In genomic region chr8:121577751-121578675, GRCm38 (mm10) we compare ENCODE assay signal across 8 mouse cellular contexts. TPM values are rescaled to one million over a fixed set of nuclear protein-coding genes. Genes with fewer than 3 reads are reported as not detected.
DNase-seq lines count a peak whose midpoint lies in the region; ATAC-seq and TF ChIP-seq lines count a peak whose summit lies in the region.
"Had no signal": no experiment of that assay in that cellular context is flagged by ENCODE, and none has a peak within 500 bp of the region (broad histone marks: within the 10 kb centered on the region; RNA-seq: fewer than 3 reads in every experiment).

No protein-coding gene starts in this region.

- peak; percentile 30; the same call in 1 of the 2 replicates for ATAC-seq in forebrain, embryonic 12.5 days (ENCODE audit: low FRiP score)
- no peak; the same call in 1 of the 2 replicates for ATAC-seq in liver, embryonic 13.5 days (ENCODE audit: low read depth)
- no peak; the same call in 1 of the 2 replicates for ATAC-seq in stomach, postnatal 0 days (ENCODE audit: low FRiP score, low TSS enrichment)

- intact Hi-C loops in left cerebral cortex, adult 2 months (cut with DNase I), result loop anchor here (2.0 kb wide), 1 partner anchor 31 kb away; no protein-coding TSS in a partner anchor

- H3K9me3 ChIP-seq in forebrain, embryonic 12.5 days, result no peaks in the 10 kb centered on the region
- H3K9me3 ChIP-seq in liver, embryonic 13.5 days (replicated peaks), result no peaks in the 10 kb centered on the region
- no peaks in the 10 kb centered on the region for H3K9me3 ChIP-seq in stomach, postnatal 0 days (ENCODE audit: control insufficient read depth, low read length)

- H3K4me2 ChIP-seq in forebrain, embryonic 12.5 days, result peak overlapping the region; percentile 67
- H3K4me2 ChIP-seq in liver, embryonic 13.5 days, result peak overlapping the region; percentile 99
- H3K4me2 ChIP-seq in stomach, postnatal 0 days (replicated peaks; ENCODE audit: low read depth), result peak overlapping the region; percentile 88

- H3K36me3 ChIP-seq in forebrain, embryonic 12.5 days (replicated peaks), result no peaks in the 10 kb centered on the region
- H3K36me3 ChIP-seq in liver, embryonic 13.5 days, result no peaks in the 10 kb centered on the region
- no peaks in the 10 kb centered on the region for H3K36me3 ChIP-seq in stomach, postnatal 0 days (ENCODE audit: control insufficient read depth, insufficient read depth, low read length)

- no peak for TF ChIP-seq POLR2A in bone marrow macrophage, adult 2 months (IDR thresholded peaks at IDR 0.05; ENCODE audit: borderline replicate concordance, low read depth, low read length)

- no peak for DNase-seq in left cerebral cortex, adult 2 months (ENCODE audit: extremely low spot score in 1 of 2, low spot score in 2 of 2)
- no peak for DNase-seq in left cerebral cortex, adult 8-10 months (ENCODE audit: low spot score in 2 of 2)
- no peak for DNase-seq in liver, embryonic 13.5 days
- peak; percentile 39 for DNase-seq in stomach, postnatal 0 days (ENCODE audit: low spot score)
- no peak for DNase-seq in adipocyte (ENCODE audit: low spot score)

- TF ChIP-seq CTCF in left cerebral cortex, adult 2 months (IDR thresholded peaks at IDR 0.05), result no peak
- TF ChIP-seq CTCF in bone marrow macrophage, adult 2 months (IDR thresholded peaks at IDR 0.05; ENCODE audit: low read depth, low read length), result no peak
- TF ChIP-seq CTCF in stomach, postnatal 0 days (IDR thresholded peaks at IDR 0.05; ENCODE audit: low read depth), result 0 out of 2 replicates have a peak, but pooled peaks have one; percentile 0

- peak overlapping the region; percentile 61 for H3K4me3 ChIP-seq in left cerebral cortex, adult 2 months
- peak overlapping the region; percentile 99 for H3K4me3 ChIP-seq in bone marrow macrophage, adult 2 months (ENCODE audit: insufficient read depth, low read length)
- H3K4me3 ChIP-seq in forebrain, embryonic 12.5 days (replicated peaks), result peak overlapping the region; percentile 88
- peak overlapping the region; percentile 88 for H3K4me3 ChIP-seq in liver, embryonic 13.5 days (replicated peaks)
- peak overlapping the region; percentile 82 for H3K4me3 ChIP-seq in stomach, postnatal 0 days (ENCODE audit: low read depth, low read length)

- no peak for TF ChIP-seq EP300 in stomach, postnatal 0 days (optimal IDR thresholded peaks at IDR 0.05)

- peak overlapping the region; percentile 85 for H3K9ac ChIP-seq in forebrain, embryonic 12.5 days
- H3K9ac ChIP-seq in liver, embryonic 13.5 days, result peak overlapping the region; percentile 91
- H3K9ac ChIP-seq in stomach, postnatal 0 days (ENCODE audit: low read length), result peak overlapping the region; percentile 86

- H3K4me1 ChIP-seq in bone marrow macrophage, adult 2 months (ENCODE audit: control insufficient read depth, insufficient read depth, low read length), result peaks cover 36% of the 10 kb centered on the region
- peaks cover 30% of the 10 kb centered on the region for H3K4me1 ChIP-seq in forebrain, embryonic 12.5 days
- H3K4me1 ChIP-seq in liver, embryonic 13.5 days (replicated peaks), result peaks cover 75% of the 10 kb centered on the region
- peaks cover 11% of the 10 kb centered on the region; the same call in 1 of the 2 replicates for H3K4me1 ChIP-seq in stomach, postnatal 0 days (replicated peaks; ENCODE audit: control insufficient read depth, insufficient read depth)

- H3K27ac ChIP-seq in left cerebral cortex, adult 2 months, result peak overlapping the region; percentile 80
- peak overlapping the region; percentile 37 for H3K27ac ChIP-seq in bone marrow macrophage, adult 2 months (ENCODE audit: insufficient read depth, low read depth, low read length)
- peak overlapping the region; percentile 69 for H3K27ac ChIP-seq in forebrain, embryonic 12.5 days
- peak overlapping the region; percentile 83 for H3K27ac ChIP-seq in liver, embryonic 13.5 days
- peak overlapping the region; percentile 73 for H3K27ac ChIP-seq in stomach, postnatal 0 days (replicated peaks)

- no peaks in the 10 kb centered on the region for H3K27me3 ChIP-seq in forebrain, embryonic 12.5 days
- H3K27me3 ChIP-seq in liver, embryonic 13.5 days, result no peaks in the 10 kb centered on the region
- H3K27me3 ChIP-seq in stomach, postnatal 0 days (ENCODE audit: control insufficient read depth, insufficient read depth, low read length), result no peaks in the 10 kb centered on the region

- WGBS in forebrain, embryonic 12.5 days, result 2% methylated on average over 43 of the region's 44 CpGs
- whole genome bisulfite sequencing in liver, embryonic 13.5 days (ENCODE audit: insufficient replicate concordance), result 2% methylated on average over 44 of the region's 44 CpGs
- 2% methylated on average over 43 of the region's 44 CpGs for WGBS in stomach, postnatal 0 days

RNA-seq across cellular contexts. Expression of gene Fbxo31, which starts 0.6 kb away (rescaled TPM):
- 100 to 1,000 TPM in 1 of 2 experiments, 10 to 100 TPM in 1; 97.8 to 104 TPM for total RNA-seq in left cerebral cortex, adult 2 months (2021)
- total RNA-seq in left cerebral cortex, adult 8-10 months (2022), result 100 to 1,000 TPM in 3 of 4 experiments, 10 to 100 TPM in 1; 94.5 to 107 (median 104) TPM
- polyA plus RNA-seq in bone marrow macrophage, adult 2 months (2012; ENCODE audit: insufficient read depth, insufficient read length, missing spikeins), result 10.0 and 10.6 TPM in 2 replicates
- polyA plus RNA-seq in forebrain, embryonic 12.5 days (2016; fragmentation: Nextera tagmentation; extraction: Ambion mirVana), result 18.6 and 19.3 TPM in 2 replicates
- 10.4 and 11.3 TPM in 2 replicates for polyA plus RNA-seq in liver, embryonic 13.5 days (2015; fragmentation: Nextera tagmentation; extraction: Ambion mirVana)
- polyA plus RNA-seq in stomach, postnatal 0 days (2015; fragmentation: Nextera tagmentation; extraction: Ambion mirVana), result 10.0 and 10.9 TPM in 2 replicates

RNA-seq across cellular contexts. Expression of gene Map1lc3b, which starts 12.1 kb away (rescaled TPM):
- 100 to 1,000 TPM; 178 to 181 TPM for total RNA-seq in left cerebral cortex, adult 2 months (2021)
- 100 to 1,000 TPM; 159 to 187 (median 173) TPM for total RNA-seq in left cerebral cortex, adult 8-10 months (2022)
- polyA plus RNA-seq in bone marrow macrophage, adult 2 months (2012; ENCODE audit: insufficient read depth, insufficient read length, missing spikeins), result 179 and 195 TPM in 2 replicates
- polyA plus RNA-seq in forebrain, embryonic 12.5 days (2016; fragmentation: Nextera tagmentation; extraction: Ambion mirVana), result 248 and 250 TPM in 2 replicates
- 135 and 144 TPM in 2 replicates for polyA plus RNA-seq in liver, embryonic 13.5 days (2015; fragmentation: Nextera tagmentation; extraction: Ambion mirVana)
- 262 and 274 TPM in 2 replicates for polyA plus RNA-seq in stomach, postnatal 0 days (2015; fragmentation: Nextera tagmentation; extraction: Ambion mirVana)

RNA-seq across cellular contexts. Expression of gene 1700018B08Rik, which starts 33.9 kb away (rescaled TPM):
- not detected for total RNA-seq in left cerebral cortex, adult 2 months (2021)
- not detected for total RNA-seq in left cerebral cortex, adult 8-10 months (2022)
- not detected in 2 replicates for polyA plus RNA-seq in bone marrow macrophage, adult 2 months (2012; ENCODE audit: insufficient read depth, insufficient read length, missing spikeins)
- not detected in 2 replicates for polyA plus RNA-seq in forebrain, embryonic 12.5 days (2016; fragmentation: Nextera tagmentation; extraction: Ambion mirVana)
- not detected in 2 replicates for polyA plus RNA-seq in liver, embryonic 13.5 days (2015; fragmentation: Nextera tagmentation; extraction: Ambion mirVana)
- polyA plus RNA-seq in stomach, postnatal 0 days (2015; fragmentation: Nextera tagmentation; extraction: Ambion mirVana), result not detected in 2 replicates
- total RNA-seq: heart, postnatal 10 days had no signal
